Mouse (Mus musculus): Measurements from ENCODE around the gene Fancc. TPM values are rescaled to one million over a fixed set of nuclear protein-coding genes. Genes with fewer than 3 reads are reported as not detected.

Gene Fancc
- polyA plus RNA-seq, 1 experiment, result 18.4 TPM

- peak; percentile 60 to 66 for DNase-seq
- no peak overlapping the region for H3K4me3 ChIP-seq (replicated peaks; ENCODE audit: insufficient read depth, low read depth, low read length)
- no peaks in the 10 kb centered on the region for H3K27me3 ChIP-seq (ENCODE audit: control insufficient read depth, insufficient read depth, low read length)
- H3K4me1 ChIP-seq (ENCODE audit: control insufficient read depth, insufficient read depth, low read length), result peaks cover 25% of the 10 kb centered on the region
- 22% methylated on average over 25 of the region's 25 CpGs for WGBS
- no peak for TF ChIP-seq POLR2A (IDR thresholded peaks at IDR 0.05; ENCODE audit: borderline replicate concordance, insufficient read depth, low read length)
- TF ChIP-seq CTCF (IDR thresholded peaks at IDR 0.05; ENCODE audit: borderline replicate concordance, insufficient read depth, low read depth, low read length), result no peak
- H3K27ac ChIP-seq (ENCODE audit: insufficient read depth, low read length), result peak overlapping the region; percentile 55; the same call in 1 of the 2 replicates
These were observed 27.8 kb upstream of the Fancc start for GRCm38 (mm10) chr13:63524608-63525570.

- no peak for DNase-seq
- no peak overlapping the region for H3K27ac ChIP-seq (ENCODE audit: insufficient read depth, low read length)
- no peak overlapping the region for H3K4me3 ChIP-seq (replicated peaks; ENCODE audit: insufficient read depth, low read depth, low read length)
- TF ChIP-seq POLR2A (IDR thresholded peaks at IDR 0.05; ENCODE audit: borderline replicate concordance, insufficient read depth, low read length), result no peak
- no peak for TF ChIP-seq CTCF (IDR thresholded peaks at IDR 0.05; ENCODE audit: borderline replicate concordance, insufficient read depth, low read depth, low read length)
- H3K4me1 ChIP-seq (ENCODE audit: control insufficient read depth, insufficient read depth, low read length), result peaks cover 25% of the 10 kb centered on the region
- WGBS, result 56% methylated on average over 2 of the region's 2 CpGs
- H3K27me3 ChIP-seq (ENCODE audit: control insufficient read depth, insufficient read depth, low read length), result no peaks in the 10 kb centered on the region
These were observed 27.0 kb upstream of the Fancc start for GRCm38 (mm10) chr13:63524061-63524460.

GRCm38 (mm10) chr13:63522832-63523231, 25.8 kb upstream of the Fancc start:
- Histone ChIP-seq H3K4me3 (replicated peaks; ENCODE audit: insufficient read depth, low read depth, low read length) (no peak overlapping the region), H3K27me3 (ENCODE audit: control insufficient read depth, insufficient read depth, low read length) (no peaks in the 10 kb centered on the region), H3K4me1 (ENCODE audit: control insufficient read depth, insufficient read depth, low read length) (peaks cover 17% of the 10 kb centered on the region), H3K27ac (ENCODE audit: insufficient read depth, low read length) (no peak overlapping the region)
- no peak for TF ChIP-seq CTCF (IDR thresholded peaks at IDR 0.05; ENCODE audit: borderline replicate concordance, insufficient read depth, low read depth, low read length)
- TF ChIP-seq POLR2A (IDR thresholded peaks at IDR 0.05; ENCODE audit: borderline replicate concordance, insufficient read depth, low read length), result no peak
- 86% methylated on average over 10 of the region's 10 CpGs for WGBS
- DNase-seq, result no peak

GRCm38 (mm10) chr13:63520110-63520509, 23.0 kb upstream of the Fancc start:
- peaks cover 6% of the 10 kb centered on the region for H3K4me1 ChIP-seq (ENCODE audit: control insufficient read depth, insufficient read depth, low read length)
- no peak overlapping the region for H3K4me3 ChIP-seq (replicated peaks; ENCODE audit: insufficient read depth, low read depth, low read length)
- no peak for TF ChIP-seq POLR2A (IDR thresholded peaks at IDR 0.05; ENCODE audit: borderline replicate concordance, insufficient read depth, low read length)
- no peak for TF ChIP-seq CTCF (IDR thresholded peaks at IDR 0.05; ENCODE audit: borderline replicate concordance, insufficient read depth, low read depth, low read length)
- DNase-seq, result no peak
- 38% methylated on average over 6 of the region's 6 CpGs for WGBS
- no peak overlapping the region for H3K27ac ChIP-seq (ENCODE audit: insufficient read depth, low read length)
- H3K27me3 ChIP-seq (ENCODE audit: control insufficient read depth, insufficient read depth, low read length), result no peaks in the 10 kb centered on the region

- 65% methylated on average over 2 of the region's 2 CpGs for whole genome bisulfite sequencing
- Histone ChIP-seq H3K27ac (ENCODE audit: insufficient read depth, low read length) (no peak overlapping the region), H3K4me3 (replicated peaks; ENCODE audit: insufficient read depth, low read depth, low read length) (no peak overlapping the region), H3K27me3 (ENCODE audit: control insufficient read depth, insufficient read depth, low read length) (no peaks in the 10 kb centered on the region), H3K4me1 (ENCODE audit: control insufficient read depth, insufficient read depth, low read length) (peaks cover 3% of the 10 kb centered on the region; the same call in 1 of the 2 replicates)
- TF ChIP-seq POLR2A (IDR thresholded peaks at IDR 0.05; ENCODE audit: borderline replicate concordance, insufficient read depth, low read length) (no peak), CTCF (IDR thresholded peaks at IDR 0.05; ENCODE audit: borderline replicate concordance, insufficient read depth, low read depth, low read length) (no peak)
- no peak for DNase-seq
These were observed 19.5 kb upstream of the Fancc start for GRCm38 (mm10) chr13:63516535-63516934.

GRCm38 (mm10) chr13:63515542-63515941, 18.5 kb upstream of the Fancc start:
- TF ChIP-seq POLR2A (IDR thresholded peaks at IDR 0.05; ENCODE audit: borderline replicate concordance, insufficient read depth, low read length), result no peak
- TF ChIP-seq CTCF (IDR thresholded peaks at IDR 0.05; ENCODE audit: borderline replicate concordance, insufficient read depth, low read depth, low read length), result no peak
- Histone ChIP-seq H3K4me1 (ENCODE audit: control insufficient read depth, insufficient read depth, low read length) (peaks cover 3% of the 10 kb centered on the region; the same call in 1 of the 2 replicates), H3K27me3 (ENCODE audit: control insufficient read depth, insufficient read depth, low read length) (no peaks in the 10 kb centered on the region), H3K4me3 (replicated peaks; ENCODE audit: insufficient read depth, low read depth, low read length) (no peak overlapping the region), H3K27ac (ENCODE audit: insufficient read depth, low read length) (no peak overlapping the region)
- WGBS, result 72% methylated on average over 5 of the region's 5 CpGs
- no peak for DNase-seq

GRCm38 (mm10) chr13:63514931-63515360, 17.9 kb upstream of the Fancc start:
- TF ChIP-seq POLR2A (IDR thresholded peaks at IDR 0.05; ENCODE audit: borderline replicate concordance, insufficient read depth, low read length), result no peak
- no peak for TF ChIP-seq CTCF (IDR thresholded peaks at IDR 0.05; ENCODE audit: borderline replicate concordance, insufficient read depth, low read depth, low read length)
- Histone ChIP-seq H3K4me1 (ENCODE audit: control insufficient read depth, insufficient read depth, low read length) (peaks cover 3% of the 10 kb centered on the region; the same call in 1 of the 2 replicates), H3K27me3 (ENCODE audit: control insufficient read depth, insufficient read depth, low read length) (no peaks in the 10 kb centered on the region), H3K27ac (ENCODE audit: insufficient read depth, low read length) (no peak overlapping the region), H3K4me3 (replicated peaks; ENCODE audit: insufficient read depth, low read depth, low read length) (no peak overlapping the region)
- WGBS, result 66% methylated on average over 8 of the region's 8 CpGs
- DNase-seq, result no peak
